Mouse (Mus musculus) small intestine, adult 2 months (tissue): Measurements from ENCODE around the gene Gpr157.

Source experiments
- CTCF ChIP-seq: fragments of 200-500 bp; IDR thresholded peaks from 2 replicates; pipeline ENCODE4 v1.5.1; 2012; ENCODE audit warnings: low read depth, mild to moderate bottlenecking, control low read depth, inconsistent platforms, low read length, moderate library complexity, mixed read lengths; ENCODE audit not compliant: insufficient replicate concordance, insufficient read length; ENCODE audit errors: extremely low read depth
- POLR2A ChIP-seq: fragments of 200-500 bp; IDR thresholded peaks from 2 replicates; pipeline ENCODE4 v1.6.1; 2012; ENCODE audit warnings: low read depth, mild to moderate bottlenecking, control low read depth, inconsistent platforms, low read length, moderate library complexity

- no peak for TF ChIP-seq CTCF
- no peak for TF ChIP-seq POLR2A
These were observed 41.4 kb downstream of the Gpr157 start for GRCm38 (mm10) chr4:150128571-150128970.
